Mouse (Mus musculus): ENCODE measurements at regions not wholly inside any gene's neighbourhood (a gene's known extent, or its start where the extent isn't known, plus 50 kb on each side); places are given as distances from the start of the nearest gene placed in this dataset.
A peak's percentile ranks its signal among the peaks of the same experiment; 100 is the strongest.

DNA sequence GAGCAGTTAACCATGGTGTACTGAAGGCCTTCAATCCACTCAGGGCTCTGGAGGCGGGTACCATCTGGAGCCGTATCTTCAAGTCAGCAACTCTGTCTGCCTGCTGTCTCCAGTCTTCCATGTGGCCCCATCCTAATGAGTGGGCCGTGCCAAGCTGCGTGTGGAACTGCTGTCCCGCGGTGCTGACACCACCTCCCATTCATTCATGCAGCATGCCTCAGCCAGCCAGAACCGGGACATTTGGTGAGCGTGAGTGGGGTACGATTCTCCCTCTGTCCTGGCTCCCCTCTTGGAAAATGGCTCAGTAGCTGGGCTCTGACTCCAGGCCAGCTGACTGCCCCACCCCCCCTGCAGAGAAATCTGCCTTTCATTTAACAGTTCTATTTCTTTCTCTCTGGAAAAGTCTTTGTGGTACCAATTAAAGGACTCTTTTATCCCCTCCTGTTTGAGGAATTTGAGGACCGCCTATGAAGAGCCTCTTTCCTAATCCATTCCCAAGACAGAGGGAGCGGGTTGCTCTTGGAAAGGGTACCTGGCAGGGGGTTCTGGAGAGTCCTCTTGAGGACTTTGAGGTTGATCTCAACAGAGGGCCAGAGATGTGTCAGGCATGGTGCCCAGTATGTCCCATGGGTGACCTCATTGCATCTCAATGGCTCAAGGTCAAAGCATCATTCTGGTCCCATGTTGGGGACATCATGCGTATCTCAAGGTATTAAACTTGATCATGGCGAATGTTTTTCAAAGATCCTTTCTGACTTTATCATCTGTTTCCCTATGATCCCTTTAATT is 55.5 kb upstream of the Brd7 start:
- Histone ChIP-seq H3K4me3 (no peak overlapping the region), H3K27ac (no peak overlapping the region)
- peak; percentile 70 to 88 for DNase-seq (ENCODE audit: low spot score in 2 of 2)
- no peak for TF ChIP-seq CTCF (conservative IDR thresholded peaks at IDR 0.05)

DNA sequence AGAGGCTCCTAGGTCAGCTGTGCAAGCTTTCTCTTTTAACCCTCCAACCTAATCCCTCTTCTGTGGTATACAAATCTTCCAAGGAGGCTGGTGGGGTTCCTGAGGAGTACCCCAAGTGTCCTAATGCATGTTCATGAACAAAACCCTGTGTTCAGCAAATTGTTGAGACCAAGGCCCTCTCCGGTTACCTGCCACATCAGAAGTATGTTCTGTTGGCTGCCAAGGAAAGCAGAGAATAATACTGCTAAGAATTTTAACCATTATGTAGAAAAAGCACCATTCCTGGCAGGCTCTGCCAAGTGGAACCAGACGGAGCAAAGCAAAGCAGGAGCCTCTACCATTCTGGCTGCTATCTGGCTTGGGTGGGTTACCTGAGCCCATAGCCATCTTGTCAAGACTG is 61.3 kb upstream of the Brd7 start:
- Histone ChIP-seq H3K4me3 (no peak overlapping the region), H3K27ac (no peak overlapping the region)
- TF ChIP-seq CTCF (conservative IDR thresholded peaks at IDR 0.05): no peak
- DNase-seq (ENCODE audit: low spot score in 2 of 2): no peak

DNA sequence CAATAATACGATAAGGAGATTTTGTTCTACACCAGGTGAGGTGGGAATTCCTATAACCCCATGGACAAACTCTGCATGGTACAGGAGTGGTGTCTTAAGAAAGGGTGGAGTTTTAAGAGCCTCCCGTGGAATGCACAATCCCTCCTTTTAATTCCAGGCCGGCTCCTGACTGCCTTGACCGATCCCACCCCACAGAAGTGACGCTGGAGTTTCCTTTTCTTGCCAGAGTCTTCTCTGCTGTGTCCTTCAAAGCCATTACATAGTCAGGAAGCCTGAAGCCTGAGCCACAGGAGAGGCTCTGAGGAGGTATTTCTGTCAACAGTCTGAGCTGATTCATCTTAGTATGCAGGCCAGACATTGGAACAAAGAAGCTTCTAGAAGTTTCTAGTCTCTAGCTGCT is 66.6 kb upstream of the Brd7 start:
- DNase-seq (ENCODE audit: low spot score in 2 of 2): no peak
- no peak overlapping the region for H3K27ac ChIP-seq
- no peak for TF ChIP-seq CTCF (conservative IDR thresholded peaks at IDR 0.05)
- no peak overlapping the region for H3K4me3 ChIP-seq

DNA sequence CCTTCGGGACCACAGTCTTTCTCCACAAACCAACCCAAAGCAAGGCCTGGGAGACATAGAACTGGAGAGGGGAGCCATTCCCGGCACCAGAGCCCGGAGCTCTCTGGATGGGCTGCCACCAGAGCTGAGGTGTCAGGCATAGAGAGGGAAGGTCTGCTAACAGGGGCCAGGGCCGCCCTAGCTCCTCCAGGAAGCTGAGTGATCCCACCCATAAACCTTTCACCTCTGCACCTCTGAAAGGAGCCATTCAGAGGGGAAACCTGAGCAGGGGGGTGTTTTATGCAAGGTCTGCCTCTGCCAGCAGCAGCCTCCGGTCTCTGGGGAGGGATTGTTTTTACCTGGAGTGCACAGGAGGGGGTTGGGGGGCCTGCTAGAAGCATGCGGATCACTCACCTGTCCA is 69.4 kb upstream of the Brd7 start:
- Histone ChIP-seq H3K27ac (no peak overlapping the region), H3K4me3 (no peak overlapping the region)
- TF ChIP-seq CTCF (conservative IDR thresholded peaks at IDR 0.05): no peak
- DNase-seq (ENCODE audit: low spot score in 2 of 2): no peak

DNA sequence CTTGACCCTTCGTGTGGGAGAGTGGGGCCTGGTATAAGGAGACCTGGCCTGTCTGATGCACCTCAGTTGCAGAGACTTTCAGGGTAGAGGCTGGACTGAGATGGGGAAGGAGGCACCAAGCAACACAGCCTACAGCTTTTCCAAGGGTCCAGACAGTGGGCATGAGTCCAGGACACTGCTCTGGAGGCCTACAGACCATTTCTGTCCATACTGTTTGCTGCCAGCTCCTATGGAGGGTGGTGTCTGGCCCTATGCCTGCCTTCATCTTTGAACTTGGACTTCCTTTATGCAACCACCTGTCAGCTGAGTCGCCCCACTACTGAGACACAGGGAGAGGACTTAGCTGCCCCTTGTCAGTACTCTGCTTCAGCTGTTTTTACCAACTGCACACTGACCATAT is 73.7 kb upstream of the Brd7 start:
- H3K4me3 ChIP-seq: no peak overlapping the region
- TF ChIP-seq CTCF (conservative IDR thresholded peaks at IDR 0.05): no peak

DNA sequence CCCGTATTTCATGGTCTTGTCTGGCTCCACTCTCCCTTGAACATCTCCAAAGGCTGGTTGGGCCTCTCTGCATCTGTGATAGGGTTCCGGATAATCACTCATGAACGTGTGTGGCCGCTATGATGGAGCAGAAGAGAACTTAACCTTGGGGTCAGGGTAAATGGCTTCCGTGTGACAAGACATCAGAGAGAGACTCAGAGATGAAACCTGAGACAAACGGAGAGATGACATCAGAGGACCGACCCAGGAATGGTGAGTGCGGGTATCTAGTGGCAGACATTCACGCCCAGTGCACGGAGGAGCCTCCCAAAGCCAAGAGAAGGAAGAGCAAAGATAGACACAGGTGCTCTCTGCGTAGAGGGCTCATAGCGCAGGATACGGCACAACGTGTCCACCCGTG is 78.2 kb upstream of the Brd7 start:
- TF ChIP-seq CTCF (conservative IDR thresholded peaks at IDR 0.05): no peak
- no peak for DNase-seq (ENCODE audit: low spot score in 2 of 2)
- Histone ChIP-seq H3K27ac (no peak overlapping the region), H3K4me3 (no peak overlapping the region)

More for the DNA sequence above, 73.7 kb upstream of the Brd7 start:
- DNase-seq (ENCODE audit: low spot score in 2 of 2): no peak
- H3K27ac ChIP-seq: no peak overlapping the region

DNA sequence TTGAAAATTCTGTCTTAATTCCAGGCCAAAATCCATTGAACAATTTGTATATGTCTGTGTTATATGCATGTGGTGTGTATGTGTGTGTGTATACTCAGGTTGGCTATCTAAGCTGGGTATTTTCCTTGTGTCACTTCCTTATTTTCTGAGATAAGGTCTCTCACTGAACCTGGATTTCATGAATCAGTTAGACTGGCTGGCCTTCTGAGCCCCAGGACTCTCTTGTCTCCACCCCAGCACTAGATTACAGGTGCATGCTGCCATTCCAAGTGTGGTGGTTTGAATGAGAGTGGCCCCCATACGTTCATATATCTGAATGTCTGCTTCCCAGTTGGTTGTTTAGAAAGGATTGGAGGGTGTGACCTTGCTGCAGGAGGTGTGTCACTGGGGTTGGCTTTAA is 77.8 kb upstream of the Nkd1 start:
- DNase-seq (ENCODE audit: low spot score in 2 of 2): no peak
- Histone ChIP-seq H3K27ac (no peak overlapping the region), H3K4me3 (no peak overlapping the region)
- TF ChIP-seq CTCF (conservative IDR thresholded peaks at IDR 0.05): no peak

DNA sequence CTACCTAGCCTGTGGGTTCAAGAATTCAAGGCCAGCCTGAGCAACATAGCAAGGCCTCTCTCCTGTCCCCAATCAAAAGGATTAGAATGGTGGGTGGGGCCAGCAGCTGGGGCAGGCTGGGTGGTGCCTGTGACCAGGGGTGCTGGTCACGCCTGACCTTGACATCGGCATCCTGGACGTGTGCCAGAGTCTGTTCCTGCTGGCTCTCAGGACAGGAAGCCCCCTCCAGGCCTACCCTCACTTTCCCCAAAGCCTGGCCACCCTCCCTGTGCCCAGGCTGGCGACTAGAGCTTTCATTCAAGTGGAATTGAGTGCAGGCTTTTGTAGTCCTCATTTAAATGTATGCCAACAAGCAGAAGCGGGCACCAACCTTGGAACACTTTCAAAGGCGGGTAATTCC is 73.7 kb upstream of the Nkd1 start:
- no peak overlapping the region for H3K27ac ChIP-seq
- peak in 1 of 2 experiments; percentile 11 for DNase-seq (ENCODE audit: low spot score in 2 of 2)
- no peak overlapping the region for H3K4me3 ChIP-seq
- no peak for TF ChIP-seq CTCF (conservative IDR thresholded peaks at IDR 0.05)

DNA sequence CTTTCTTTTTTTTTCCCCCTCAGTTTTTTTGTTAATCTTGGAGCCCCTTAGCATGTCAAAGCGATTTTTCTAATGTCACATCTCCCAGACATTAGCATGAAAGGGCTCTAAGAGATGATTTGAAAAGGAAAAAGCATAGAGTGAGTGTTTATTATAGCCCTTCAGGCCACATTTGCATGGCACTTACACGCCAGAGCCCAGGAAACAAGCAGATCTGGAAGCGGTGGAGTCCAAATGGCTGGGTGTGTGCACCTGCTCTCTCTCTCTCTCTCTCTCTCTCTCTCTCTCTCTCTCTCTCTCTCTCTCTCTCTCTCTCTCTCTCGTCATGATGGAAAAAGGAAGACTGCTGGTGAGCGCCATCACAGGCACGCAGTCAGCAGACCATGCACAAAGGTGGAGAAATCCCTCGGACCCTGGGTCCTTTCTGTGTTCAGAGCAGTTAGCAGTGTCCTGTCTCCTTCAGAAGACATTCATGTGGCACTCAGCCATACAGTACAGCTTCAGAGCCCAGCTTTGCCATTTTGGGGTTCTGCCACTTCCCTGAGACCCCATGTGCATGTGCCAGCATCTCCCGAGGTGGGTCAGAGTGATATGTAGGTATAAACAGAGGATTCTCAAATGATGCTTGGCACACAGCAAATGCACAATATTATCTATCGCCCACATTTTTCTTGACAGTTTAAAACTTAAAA is 73.2 kb upstream of the Nkd1 start:
- Histone ChIP-seq H3K27ac (no peak overlapping the region), H3K4me3 (no peak overlapping the region)
- TF ChIP-seq CTCF (conservative IDR thresholded peaks at IDR 0.05): no peak
- no peak for DNase-seq (ENCODE audit: low spot score in 2 of 2)

DNA sequence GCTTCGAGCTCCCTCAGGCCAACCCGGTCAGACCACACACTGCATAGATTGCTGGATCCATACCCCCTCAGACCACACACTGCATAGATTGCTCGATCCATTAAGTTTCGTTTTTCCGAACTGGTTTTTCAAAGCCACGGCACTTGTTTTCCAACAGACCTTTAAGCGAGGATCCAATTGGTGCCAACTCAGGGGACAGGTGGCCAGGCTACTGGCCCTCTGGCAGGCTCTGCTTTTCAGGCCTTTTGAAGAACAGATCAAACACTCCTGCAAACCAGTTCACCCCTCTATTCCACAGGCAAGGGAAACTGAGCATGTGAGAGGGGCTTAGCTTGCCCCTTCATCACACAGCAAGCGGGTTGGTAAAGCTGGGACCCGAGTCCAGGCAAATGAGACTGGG is 72.2 kb upstream of the Nkd1 start:
- H3K4me3 ChIP-seq: no peak overlapping the region
- DNase-seq (ENCODE audit: low spot score in 2 of 2): no peak
- no peak for TF ChIP-seq CTCF (conservative IDR thresholded peaks at IDR 0.05)
- no peak overlapping the region for H3K27ac ChIP-seq

DNA sequence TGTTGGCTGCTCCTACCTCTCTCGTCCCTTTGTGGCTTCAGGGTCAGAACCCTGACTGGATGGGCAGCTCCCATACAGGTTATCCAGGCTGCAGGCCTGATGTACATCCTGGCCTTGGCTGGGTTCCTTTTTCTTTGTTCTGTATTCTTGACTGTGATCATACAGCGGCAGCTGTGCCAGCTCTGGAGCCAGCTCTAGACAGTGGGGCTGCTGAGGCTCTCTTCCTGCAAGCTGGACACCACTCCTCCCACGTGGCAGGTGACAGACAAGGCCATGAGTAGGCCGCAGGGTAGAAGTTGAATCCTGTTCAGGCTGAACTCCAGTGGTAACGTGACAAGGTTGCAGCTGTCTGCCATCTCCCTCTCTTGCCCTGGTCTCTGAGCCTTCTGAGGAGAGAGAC is 71.6 kb upstream of the Nkd1 start:
- no peak for DNase-seq (ENCODE audit: low spot score in 2 of 2)
- TF ChIP-seq CTCF (conservative IDR thresholded peaks at IDR 0.05): no peak
- Histone ChIP-seq H3K27ac (no peak overlapping the region), H3K4me3 (no peak overlapping the region)

DNA sequence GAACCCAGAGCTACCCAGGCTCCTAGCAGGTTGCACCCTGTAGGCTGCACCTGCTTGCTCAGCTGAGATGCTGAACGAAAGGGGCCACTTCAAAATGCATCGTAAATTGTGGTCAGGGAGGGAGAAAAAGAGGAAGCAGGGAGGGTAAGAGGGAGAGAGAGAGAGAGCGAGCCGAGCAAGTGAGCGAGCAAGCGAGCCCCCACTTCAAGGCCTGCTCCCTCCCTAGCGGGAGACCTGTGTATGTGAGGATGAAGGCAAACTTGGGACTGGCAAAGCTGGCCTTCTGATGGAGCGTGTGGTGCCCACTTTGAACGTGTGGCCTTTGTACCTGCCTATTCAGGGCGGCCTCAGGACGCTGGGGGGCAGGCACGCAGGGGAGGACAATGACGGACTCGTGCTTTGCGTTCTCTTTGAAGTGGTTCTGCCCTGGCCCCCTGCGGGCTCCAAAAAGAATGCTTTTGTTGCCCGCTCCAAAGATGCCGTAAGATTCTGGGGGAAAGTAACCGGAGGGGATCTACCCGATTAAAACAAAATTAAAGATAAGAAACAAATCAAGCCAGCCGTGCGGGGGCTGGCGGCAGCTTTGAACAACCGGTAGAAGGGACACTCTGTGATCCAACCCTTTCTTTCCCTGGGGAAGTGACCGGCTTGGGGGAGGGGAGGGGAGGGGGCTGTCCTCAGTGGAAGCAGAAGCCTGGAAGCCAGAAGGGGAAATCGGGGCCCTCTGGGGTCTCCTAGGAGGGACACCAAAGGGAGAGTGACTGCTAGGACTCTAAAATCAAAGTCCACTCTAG is 70.1 kb upstream of the Nkd1 start:
- Histone ChIP-seq H3K27ac (no peak overlapping the region), H3K4me3 (no peak overlapping the region; the same call in 1 of the 2 replicates)
- no peak for DNase-seq (ENCODE audit: low spot score in 2 of 2)
- peak; percentile 25; the same call in 1 of the 2 replicates for TF ChIP-seq CTCF (conservative IDR thresholded peaks at IDR 0.05)
